Mouse (Mus musculus): ENCODE measurements around the gene Slc4a8. TPM values are rescaled to one million over a fixed set of nuclear protein-coding genes. Genes with fewer than 3 reads are reported as not detected.

Gene Slc4a8
- polyA plus RNA-seq, 1 experiment: 11.0 TPM

DNA sequence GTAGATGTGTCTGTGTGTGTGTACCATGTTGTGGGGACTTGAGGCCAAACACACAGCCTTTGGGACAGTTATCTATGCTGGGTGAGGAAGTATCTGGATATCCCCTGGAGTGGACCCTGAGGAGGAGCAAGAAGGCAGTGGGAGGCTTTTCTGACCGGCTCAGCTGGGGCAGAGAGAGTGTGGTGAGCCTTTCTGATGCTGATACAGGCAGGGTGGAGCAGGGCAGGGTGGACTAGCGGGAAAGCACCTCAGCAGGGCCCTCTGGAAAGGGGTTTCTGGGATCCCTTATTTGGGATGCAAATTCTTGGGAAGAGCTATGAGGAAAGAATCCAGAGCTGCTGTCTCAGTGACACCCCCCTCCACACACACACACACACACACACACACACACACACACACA is 30.8 kb downstream of the Slc4a8 start:
- Histone ChIP-seq H3K36me3 (ENCODE audit: control insufficient read depth, insufficient read depth, low read length) (no peaks in the 10 kb centered on the region; the same call in 1 of the 2 replicates), H3K4me1 (ENCODE audit: control insufficient read depth, insufficient read depth, insufficient read length) (no peaks in the 10 kb centered on the region), H3K27ac (ENCODE audit: insufficient read depth, low read length) (no peak overlapping the region), H3K27me3 (ENCODE audit: control insufficient read depth, insufficient read depth, low read length) (no peaks in the 10 kb centered on the region), H3K4me3 (ENCODE audit: extremely low read depth, insufficient read depth, insufficient read length) (no peak overlapping the region)
- DNase-seq (ENCODE audit: low read depth in 1 of 2, low spot score in 2 of 2): no peak
- whole genome bisulfite sequencing: 68% methylated on average over 2 of the region's 2 CpGs
- TF ChIP-seq POLR2A (IDR thresholded peaks at IDR 0.05; ENCODE audit: low read depth, low read length): no peak
- no peak for TF ChIP-seq CTCF (IDR thresholded peaks at IDR 0.05; ENCODE audit: extremely low read depth, insufficient read depth, insufficient read length, insufficient replicate concordance)

GRCm38 (mm10) chr15:100800914-100801313 is 39.4 kb downstream of the Slc4a8 start:
- no peaks in the 10 kb centered on the region for H3K27me3 ChIP-seq (ENCODE audit: control insufficient read depth, insufficient read depth, low read length)
- no peak for DNase-seq (ENCODE audit: low read depth in 1 of 2, low spot score in 2 of 2)
- no peaks in the 10 kb centered on the region for H3K4me1 ChIP-seq (ENCODE audit: control insufficient read depth, insufficient read depth, insufficient read length)
- WGBS: 75% methylated on average over 13 of the region's 13 CpGs
- no peak overlapping the region for H3K4me3 ChIP-seq (ENCODE audit: extremely low read depth, insufficient read depth, insufficient read length)
- no peak overlapping the region for H3K27ac ChIP-seq (ENCODE audit: insufficient read depth, low read length)
- no peaks in the 10 kb centered on the region for H3K36me3 ChIP-seq (ENCODE audit: control insufficient read depth, insufficient read depth, low read length)
- no peak for TF ChIP-seq CTCF (IDR thresholded peaks at IDR 0.05; ENCODE audit: extremely low read depth, insufficient read depth, insufficient read length, insufficient replicate concordance)
- TF ChIP-seq POLR2A (IDR thresholded peaks at IDR 0.05; ENCODE audit: low read depth, low read length): no peak

DNA sequence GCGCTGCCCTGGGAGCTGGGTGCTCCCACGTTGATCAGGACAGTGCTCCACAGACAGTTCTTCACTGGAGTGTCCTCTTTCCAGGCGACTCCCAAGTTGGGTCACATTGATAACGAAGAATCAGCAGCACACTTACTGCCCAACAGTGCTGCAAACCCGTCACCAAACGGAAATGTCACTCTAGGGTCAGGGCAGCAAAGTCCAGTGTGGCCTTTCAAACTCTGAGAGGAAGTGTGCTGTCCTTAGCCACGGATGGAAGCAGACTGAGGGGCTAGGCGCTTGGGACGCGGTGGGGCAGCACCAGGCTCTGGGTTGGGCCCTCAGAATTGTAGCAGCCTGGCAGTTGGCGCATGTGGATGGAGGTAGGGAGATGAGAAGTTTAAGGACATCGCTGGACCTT is 46.5 kb downstream of the Slc4a8 start:
- Histone ChIP-seq H3K27me3 (ENCODE audit: control insufficient read depth, insufficient read depth, low read length) (no peaks in the 10 kb centered on the region), H3K4me3 (ENCODE audit: extremely low read depth, insufficient read depth, insufficient read length) (no peak overlapping the region), H3K36me3 (ENCODE audit: control insufficient read depth, insufficient read depth, low read length) (no peaks in the 10 kb centered on the region), H3K27ac (ENCODE audit: insufficient read depth, low read length) (no peak overlapping the region), H3K4me1 (ENCODE audit: control insufficient read depth, insufficient read depth, insufficient read length) (no peaks in the 10 kb centered on the region)
- no peak for DNase-seq (ENCODE audit: low read depth in 1 of 2, low spot score in 2 of 2)
- no peak for TF ChIP-seq CTCF (IDR thresholded peaks at IDR 0.05; ENCODE audit: extremely low read depth, insufficient read depth, insufficient read length, insufficient replicate concordance)
- TF ChIP-seq POLR2A (IDR thresholded peaks at IDR 0.05; ENCODE audit: low read depth, low read length): no peak
- 82% methylated on average over 12 of the region's 12 CpGs for WGBS

- Histone ChIP-seq H3K4me1 (ENCODE audit: control insufficient read depth, insufficient read depth, insufficient read length) (no peaks in the 10 kb centered on the region), H3K27ac (ENCODE audit: insufficient read depth, low read length) (no peak overlapping the region), H3K36me3 (ENCODE audit: control insufficient read depth, insufficient read depth, low read length) (no peaks in the 10 kb centered on the region), H3K4me3 (ENCODE audit: extremely low read depth, insufficient read depth, insufficient read length) (no peak overlapping the region), H3K27me3 (ENCODE audit: control insufficient read depth, insufficient read depth, low read length) (no peaks in the 10 kb centered on the region)
- WGBS: 41% methylated on average over 9 of the region's 9 CpGs
- no peak for DNase-seq (ENCODE audit: low read depth in 1 of 2, low spot score in 2 of 2)
- TF ChIP-seq CTCF (IDR thresholded peaks at IDR 0.05; ENCODE audit: extremely low read depth, insufficient read depth, insufficient read length, insufficient replicate concordance) (no peak), POLR2A (IDR thresholded peaks at IDR 0.05; ENCODE audit: low read depth, low read length) (no peak)
These were observed 46.9 kb downstream of the Slc4a8 start for GRCm38 (mm10) chr15:100808484-100808883.

- DNase-seq (ENCODE audit: low read depth in 1 of 2, low spot score in 2 of 2): no peak
- Histone ChIP-seq H3K27ac (ENCODE audit: insufficient read depth, low read length) (no peak overlapping the region), H3K27me3 (ENCODE audit: control insufficient read depth, insufficient read depth, low read length) (no peaks in the 10 kb centered on the region), H3K36me3 (ENCODE audit: control insufficient read depth, insufficient read depth, low read length) (no peaks in the 10 kb centered on the region), H3K4me3 (ENCODE audit: extremely low read depth, insufficient read depth, insufficient read length) (no peak overlapping the region), H3K4me1 (ENCODE audit: control insufficient read depth, insufficient read depth, insufficient read length) (no peaks in the 10 kb centered on the region)
- TF ChIP-seq CTCF (IDR thresholded peaks at IDR 0.05; ENCODE audit: extremely low read depth, insufficient read depth, insufficient read length, insufficient replicate concordance): no peak
- no peak for TF ChIP-seq POLR2A (IDR thresholded peaks at IDR 0.05; ENCODE audit: low read depth, low read length)
- WGBS: 41% methylated on average over 8 of the region's 8 CpGs
These were observed 48.7 kb downstream of the Slc4a8 start for GRCm38 (mm10) chr15:100810243-100810642.

GRCm38 (mm10) chr15:100813501-100813900 is 52.0 kb downstream of the Slc4a8 start:
- no peak for DNase-seq (ENCODE audit: low read depth in 1 of 2, low spot score in 2 of 2)
- 51% methylated on average over 5 of the region's 5 CpGs for WGBS
- H3K4me3 ChIP-seq (ENCODE audit: extremely low read depth, insufficient read depth, insufficient read length): no peak overlapping the region
- no peak for TF ChIP-seq POLR2A (IDR thresholded peaks at IDR 0.05; ENCODE audit: low read depth, low read length)
- H3K36me3 ChIP-seq (ENCODE audit: control insufficient read depth, insufficient read depth, low read length): no peaks in the 10 kb centered on the region; the same call in 1 of the 2 replicates
- no peaks in the 10 kb centered on the region for H3K27me3 ChIP-seq (ENCODE audit: control insufficient read depth, insufficient read depth, low read length)
- H3K27ac ChIP-seq (ENCODE audit: insufficient read depth, low read length): no peak overlapping the region
- H3K4me1 ChIP-seq (ENCODE audit: control insufficient read depth, insufficient read depth, insufficient read length): no peaks in the 10 kb centered on the region

- H3K27ac ChIP-seq (ENCODE audit: insufficient read depth, low read length): no peak overlapping the region
- DNase-seq (ENCODE audit: low read depth in 1 of 2, low spot score in 2 of 2): no peak
- WGBS: 87% methylated on average over 7 of the region's 7 CpGs
- no peak overlapping the region for H3K4me3 ChIP-seq (ENCODE audit: extremely low read depth, insufficient read depth, insufficient read length)
- H3K36me3 ChIP-seq (ENCODE audit: control insufficient read depth, insufficient read depth, low read length): no peaks in the 10 kb centered on the region; the same call in 1 of the 2 replicates
- H3K4me1 ChIP-seq (ENCODE audit: control insufficient read depth, insufficient read depth, insufficient read length): no peaks in the 10 kb centered on the region
- TF ChIP-seq POLR2A (IDR thresholded peaks at IDR 0.05; ENCODE audit: low read depth, low read length) (no peak), CTCF (IDR thresholded peaks at IDR 0.05; ENCODE audit: extremely low read depth, insufficient read depth, insufficient read length, insufficient replicate concordance) (no peak)
- H3K27me3 ChIP-seq (ENCODE audit: control insufficient read depth, insufficient read depth, low read length): no peaks in the 10 kb centered on the region
These were observed 52.5 kb downstream of the Slc4a8 start for GRCm38 (mm10) chr15:100814066-100814465.
